Mouse (Mus musculus) lung, embryonic 15.5 days (tissue): ENCODE results near the gene Ropn1l. TPM values are rescaled to one million over a fixed set of nuclear protein-coding genes. Genes with fewer than 3 reads are reported as not detected.

Experiments
- ATAC-seq: fragments of 200-750 bp; cut with Nextera tagmentation; 2 replicates; pipeline ENCODE4 v1.8.0; 2017; ENCODE audit warnings: moderate number of reproducible peaks, borderline replicate concordance; ENCODE audit not compliant: low FRiP score, low TSS enrichment; ENCODE audit errors: extremely low read depth
- H3K27ac ChIP-seq: fragments of 300-500 bp; sonication (generic); 2 replicates; pipeline ENCODE4 v1.5.1; 2015; ENCODE audit warnings: moderate library complexity, mild to moderate bottlenecking, inconsistent platforms
- H3K27me3 ChIP-seq: fragments of 300-500 bp; sonication (generic); 2 replicates; pipeline ENCODE4 v1.6.1; 2015; ENCODE audit warnings: inconsistent platforms
- H3K36me3 ChIP-seq: fragments of 300-500 bp; sonication (generic); 2 replicates; pipeline ENCODE4 v1.6.1; 2015; ENCODE audit warnings: inconsistent platforms
- H3K4me1 ChIP-seq: fragments of 300-500 bp; sonication (generic); 2 replicates; pipeline ENCODE4 v1.6.1; 2015; ENCODE audit warnings: inconsistent platforms
- H3K4me2 ChIP-seq: fragments of 300-500 bp; sonication (generic); 2 replicates; pipeline ENCODE4 v1.6.1; 2015; ENCODE audit warnings: inconsistent platforms, mild to moderate bottlenecking, moderate library complexity
- H3K4me3 ChIP-seq: fragments of 300-500 bp; sonication (generic); 2 replicates; pipeline ENCODE4 v1.5.1; 2015; ENCODE audit warnings: mild to moderate bottlenecking, inconsistent platforms
- H3K9ac ChIP-seq: fragments of 300-500 bp; sonication (generic); 2 replicates; pipeline ENCODE4 v1.6.1; 2015; ENCODE audit warnings: inconsistent platforms
- H3K9me3 ChIP-seq: fragments of 300-500 bp; sonication (generic); 2 replicates; pipeline ENCODE4 v1.6.1; 2016; ENCODE audit warnings: inconsistent platforms
- WGBS: fragments of 180-500 bp; shearing (Covaris S2); methylation state at CpG from one replicate; pipeline ENCODE4 v1.1.7; 2015; 5-methylcytosine and 5-hydroxymethylcytosine counted together
- polyA plus RNA-seq: library from polyadenylated mRNA; unstranded; fragments of >200 nt; fragmentation: Nextera tagmentation; extraction: Ambion mirVana; gene quantifications from 2 replicates; pipeline ENCODE4 v1.2.1, GENCODE M21; 2015

Ropn1l gene
- polyA plus RNA-seq, 1 experiment from 2014 or later = 3.5 TPM

- no peaks in the 10 kb centered on the region for H3K27me3 ChIP-seq
- 94% methylated on average over 1 of the region's 1 CpGs for WGBS
- H3K4me2 ChIP-seq = no peak overlapping the region
- H3K4me1 ChIP-seq = no peaks in the 10 kb centered on the region
- H3K4me3 ChIP-seq = no peak overlapping the region
- H3K9ac ChIP-seq = no peak overlapping the region
- peaks cover 74% of the 10 kb centered on the region for H3K36me3 ChIP-seq
- no peak for ATAC-seq
- no peak overlapping the region; the same call in 1 of the 2 replicates for H3K27ac ChIP-seq
- H3K9me3 ChIP-seq = no peaks in the 10 kb centered on the region
Measured at GRCm38 (mm10) chr15:31466749-31467148, 13.2 kb upstream of the Ropn1l start.

GRCm38 (mm10) chr15:31466295-31466694, 12.8 kb upstream of the Ropn1l start:
- Histone ChIP-seq H3K9ac (no peak overlapping the region), H3K4me3 (no peak overlapping the region), H3K4me2 (no peak overlapping the region), H3K27ac (no peak overlapping the region), H3K4me1 (no peaks in the 10 kb centered on the region), H3K9me3 (no peaks in the 10 kb centered on the region), H3K27me3 (no peaks in the 10 kb centered on the region), H3K36me3 (peaks cover 76% of the 10 kb centered on the region)
- no peak for ATAC-seq
- 91% methylated on average over 5 of the region's 5 CpGs for WGBS

- Histone ChIP-seq H3K36me3 (peaks cover 78% of the 10 kb centered on the region), H3K4me3 (no peak overlapping the region), H3K27me3 (no peaks in the 10 kb centered on the region), H3K9ac (no peak overlapping the region), H3K4me2 (no peak overlapping the region), H3K4me1 (no peaks in the 10 kb centered on the region), H3K9me3 (no peaks in the 10 kb centered on the region), H3K27ac (no peak overlapping the region)
- WGBS = 94% methylated on average over 2 of the region's 2 CpGs
- no peak for ATAC-seq
Measured at GRCm38 (mm10) chr15:31465806-31466205, 12.3 kb upstream of the Ropn1l start.

- 89% methylated on average over 2 of the region's 2 CpGs for WGBS
- Histone ChIP-seq H3K4me3 (no peak overlapping the region), H3K4me2 (no peak overlapping the region), H3K9me3 (no peaks in the 10 kb centered on the region), H3K27me3 (no peaks in the 10 kb centered on the region), H3K4me1 (no peaks in the 10 kb centered on the region), H3K36me3 (peaks cover 80% of the 10 kb centered on the region), H3K9ac (no peak overlapping the region), H3K27ac (no peak overlapping the region)
- ATAC-seq = no peak
Measured at GRCm38 (mm10) chr15:31460571-31460970, 7.0 kb upstream of the Ropn1l start.

- Histone ChIP-seq H3K36me3 (peaks cover 60% of the 10 kb centered on the region), H3K4me2 (no peak overlapping the region), H3K27ac (no peak overlapping the region), H3K9me3 (no peaks in the 10 kb centered on the region), H3K9ac (no peak overlapping the region), H3K4me3 (no peak overlapping the region), H3K4me1 (0 out of 2 replicates have a peak, but pooled peaks cover 3% of the 10 kb centered on the region), H3K27me3 (no peaks in the 10 kb centered on the region)
- 87% methylated on average over 7 of the region's 7 CpGs for WGBS
- ATAC-seq = no peak
Measured at GRCm38 (mm10) chr15:31458081-31458480, 4.5 kb upstream of the Ropn1l start.

GRCm38 (mm10) chr15:31456381-31456780, 2.8 kb upstream of the Ropn1l start:
- WGBS = 83% methylated on average over 5 of the region's 5 CpGs
- Histone ChIP-seq H3K4me1 (peaks cover 10% of the 10 kb centered on the region; the same call in 1 of the 2 replicates), H3K36me3 (peaks cover 43% of the 10 kb centered on the region), H3K4me2 (no peak overlapping the region), H3K27me3 (no peaks in the 10 kb centered on the region), H3K9ac (no peak overlapping the region), H3K9me3 (no peaks in the 10 kb centered on the region), H3K4me3 (no peak overlapping the region), H3K27ac (no peak overlapping the region)
- ATAC-seq = no peak

GRCm38 (mm10) chr15:31454861-31455295, 1.3 kb upstream of the Ropn1l start:
- Histone ChIP-seq H3K9ac (no peak overlapping the region), H3K27me3 (no peaks in the 10 kb centered on the region), H3K36me3 (peaks cover 28% of the 10 kb centered on the region), H3K4me2 (no peak overlapping the region), H3K4me1 (peaks cover 10% of the 10 kb centered on the region; the same call in 1 of the 2 replicates), H3K9me3 (no peaks in the 10 kb centered on the region), H3K27ac (no peak overlapping the region; the same call in 1 of the 2 replicates), H3K4me3 (no peak overlapping the region)
- 59% methylated on average over 7 of the region's 7 CpGs for WGBS
- no peak for ATAC-seq

- H3K27ac ChIP-seq = peak overlapping the region; percentile 81
- 41% methylated on average over 10 of the region's 10 CpGs for WGBS
- no peaks in the 10 kb centered on the region for H3K27me3 ChIP-seq
- H3K36me3 ChIP-seq = peaks cover 22% of the 10 kb centered on the region
- no peaks in the 10 kb centered on the region for H3K9me3 ChIP-seq
- H3K9ac ChIP-seq = no peak overlapping the region
- peaks cover 10% of the 10 kb centered on the region; the same call in 1 of the 2 replicates for H3K4me1 ChIP-seq
- peak overlapping the region; percentile 65 for H3K4me3 ChIP-seq
- H3K4me2 ChIP-seq = peak overlapping the region; percentile 84
- ATAC-seq = no peak
Measured at GRCm38 (mm10) chr15:31454096-31454860, 741 bp upstream of the Ropn1l start.

- no peak for ATAC-seq
- no peaks in the 10 kb centered on the region for H3K27me3 ChIP-seq
- peak overlapping the region; percentile 70 for H3K9ac ChIP-seq
- H3K9me3 ChIP-seq = no peaks in the 10 kb centered on the region
- H3K4me2 ChIP-seq = peak overlapping the region; percentile 84
- H3K4me3 ChIP-seq = peak overlapping the region; percentile 65
- 37% methylated on average over 18 of the region's 18 CpGs for WGBS
- H3K4me1 ChIP-seq = peaks cover 10% of the 10 kb centered on the region; the same call in 1 of the 2 replicates
- 0 out of 2 replicates have a peak, but pooled peaks cover 8% of the 10 kb centered on the region for H3K36me3 ChIP-seq
- H3K27ac ChIP-seq = peak overlapping the region; percentile 81; the same call in 1 of the 2 replicates
Measured at GRCm38 (mm10) chr15:31452336-31453097, 1.0 kb downstream of the Ropn1l start.

- Histone ChIP-seq H3K27me3 (no peaks in the 10 kb centered on the region), H3K4me2 (no peak overlapping the region), H3K9me3 (no peaks in the 10 kb centered on the region), H3K27ac (no peak overlapping the region), H3K4me1 (peaks cover 9% of the 10 kb centered on the region; the same call in 1 of the 2 replicates), H3K36me3 (no peaks in the 10 kb centered on the region), H3K4me3 (no peak overlapping the region), H3K9ac (no peak overlapping the region)
- 14% methylated on average over 2 of the region's 2 CpGs for WGBS
- no peak for ATAC-seq
Measured at GRCm38 (mm10) chr15:31449772-31450171, 3.8 kb downstream of the Ropn1l start.

- no peak overlapping the region for H3K9ac ChIP-seq
- 36% methylated on average over 7 of the region's 7 CpGs for WGBS
Measured at GRCm38 (mm10) chr15:31447121-31447520, 6.4 kb downstream of the Ropn1l start.

GRCm38 (mm10) chr15:31442698-31443097, 10.8 kb downstream of the Ropn1l start:
- Histone ChIP-seq H3K4me1 (no peaks in the 10 kb centered on the region), H3K27me3 (no peaks in the 10 kb centered on the region), H3K4me2 (no peak overlapping the region), H3K4me3 (no peak overlapping the region), H3K9me3 (no peaks in the 10 kb centered on the region), H3K9ac (no peak overlapping the region), H3K27ac (no peak overlapping the region), H3K36me3 (no peaks in the 10 kb centered on the region)
- no peak for ATAC-seq
- 90% methylated on average over 4 of the region's 4 CpGs for WGBS

More at GRCm38 (mm10) chr15:31447121-31447520, 6.4 kb downstream of the Ropn1l start:
- 0 out of 2 replicates have a peak, but pooled peaks cover under 1% of the 10 kb centered on the region for H3K4me1 ChIP-seq
- peak overlapping the region; percentile 16; the same call in 1 of the 2 replicates for H3K4me2 ChIP-seq
- no peak overlapping the region for H3K4me3 ChIP-seq
- no peaks in the 10 kb centered on the region for H3K36me3 ChIP-seq
- ATAC-seq = no peak; the same call in 1 of the 2 replicates
- no peaks in the 10 kb centered on the region for H3K27me3 ChIP-seq
- H3K9me3 ChIP-seq = no peaks in the 10 kb centered on the region
- no peak overlapping the region for H3K27ac ChIP-seq
